Mouse (Mus musculus): ENCODE data around the gene Nacc1. TPM values are rescaled to one million over a fixed set of nuclear protein-coding genes. Genes with fewer than 3 reads are reported as not detected.

Nacc1 gene
- total RNA-seq, 2 experiments from 2014 or later: 95.5 to 96.8 TPM

DNA sequence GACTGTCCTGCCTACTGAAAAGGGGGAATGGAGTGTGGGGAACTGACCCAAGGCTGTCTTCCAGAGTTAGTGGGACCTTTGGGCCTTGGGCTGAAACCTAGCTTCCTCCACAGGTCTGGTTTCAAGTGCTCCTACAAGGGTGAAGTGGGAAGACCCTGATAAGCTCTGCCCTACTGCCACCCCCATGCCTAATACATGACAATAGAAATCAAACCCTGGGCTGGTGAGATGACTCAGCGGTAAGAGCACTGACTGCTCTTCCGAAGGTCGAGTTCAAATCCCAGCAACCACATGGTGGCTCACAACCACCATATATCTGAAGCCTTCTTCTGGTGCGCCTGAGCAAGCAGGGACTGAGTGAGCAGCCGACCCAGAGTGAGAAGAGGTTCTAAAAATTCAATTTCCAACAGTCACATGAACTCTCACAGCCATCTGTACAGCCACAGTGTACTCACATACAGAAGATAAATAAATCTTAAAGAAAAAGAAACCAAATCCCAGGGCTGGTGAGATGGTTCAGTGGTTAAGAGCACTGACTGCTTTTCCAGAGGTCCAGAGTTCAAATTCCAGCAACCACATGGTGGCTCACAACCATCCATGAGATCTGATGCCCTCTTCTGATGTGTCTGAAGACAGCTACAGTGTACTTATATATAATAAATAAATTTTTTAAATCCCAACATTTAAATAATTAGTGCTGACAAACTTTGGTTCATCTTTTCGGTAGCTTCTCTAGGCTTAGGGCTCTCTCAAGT is 18.8 kb downstream of the Nacc1 start:
- H3K4me3 ChIP-seq: no peak overlapping the region
- no peak for DNase-seq (ENCODE audit: extremely low spot score in 1 of 2, low spot score in 2 of 2)
- intact Hi-C loops (cut with DNase I): no loop called here
- no peak for TF ChIP-seq CTCF (IDR thresholded peaks at IDR 0.05)
- H3K27ac ChIP-seq: no peak overlapping the region

DNA sequence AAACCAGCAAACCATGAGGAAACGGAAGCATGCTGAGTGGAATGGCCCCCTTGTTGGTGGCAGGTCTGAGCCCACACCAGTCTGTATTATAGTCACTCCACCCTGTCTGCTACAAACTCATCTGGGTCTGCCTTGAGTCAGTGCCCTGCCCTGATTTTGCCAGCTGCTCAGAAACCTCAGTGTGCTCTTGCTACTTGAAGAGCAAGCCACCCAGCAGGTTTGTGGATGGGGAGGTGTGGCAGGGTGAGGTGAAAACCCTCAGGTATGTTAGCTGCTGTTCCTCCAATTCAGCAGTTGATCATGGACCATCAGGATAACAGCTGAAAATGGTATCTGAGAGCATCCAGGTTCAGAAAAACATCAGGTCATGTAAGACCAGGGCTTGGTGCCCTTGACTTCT is 19.6 kb downstream of the Nacc1 start:
- Histone ChIP-seq H3K4me3 (no peak overlapping the region), H3K27ac (no peak overlapping the region)
- DNase-seq (ENCODE audit: extremely low spot score in 1 of 2, low spot score in 2 of 2): no peak
- intact Hi-C loops (cut with DNase I): no loop called here
- no peak for TF ChIP-seq CTCF (IDR thresholded peaks at IDR 0.05)

GRCm38 (mm10) chr8:84665385-84665893 is 22.2 kb downstream of the Nacc1 start:
- Histone ChIP-seq H3K4me3 (peak overlapping the region; percentile 81), H3K27ac (peak overlapping the region; percentile 82)
- DNase-seq (ENCODE audit: extremely low spot score in 1 of 2, low spot score in 2 of 2): no peak
- intact Hi-C loops (cut with DNase I): loop anchor here (1.0 kb wide), 1 partner anchor 24 kb away; no protein-coding TSS in a partner anchor
- no peak for TF ChIP-seq CTCF (IDR thresholded peaks at IDR 0.05)

GRCm38 (mm10) chr8:84664566-84665384 is 22.9 kb downstream of the Nacc1 start:
- TF ChIP-seq CTCF (IDR thresholded peaks at IDR 0.05): peak; percentile 45
- H3K4me3 ChIP-seq: peak overlapping the region; percentile 81
- peak overlapping the region; percentile 82 for H3K27ac ChIP-seq
- peak; percentile 73 to 77 for DNase-seq (ENCODE audit: extremely low spot score in 1 of 2, low spot score in 2 of 2)
- intact Hi-C loops (cut with DNase I): loop anchor here (1.0 kb wide), 1 partner anchor 25 kb away; no protein-coding TSS in a partner anchor

GRCm38 (mm10) chr8:84663483-84664327 is 24.0 kb downstream of the Nacc1 start:
- peak; percentile 93 to 95 for DNase-seq (ENCODE audit: extremely low spot score in 1 of 2, low spot score in 2 of 2)
- intact Hi-C loops (cut with DNase I): loop anchor here (2.0 kb wide), 1 partner anchor 25 kb away; no protein-coding TSS in a partner anchor
- peak overlapping the region; percentile 82 for H3K27ac ChIP-seq
- peak overlapping the region; percentile 81 for H3K4me3 ChIP-seq
- TF ChIP-seq CTCF (IDR thresholded peaks at IDR 0.05): no peak

GRCm38 (mm10) chr8:84662581-84663065 is 25.0 kb downstream of the Nacc1 start, which contains the start of gene Ier2:
TSS of gene Ier2 (minus strand) at chr8:84662852.
- H3K27ac ChIP-seq: peak within 1 kb of the TSS; percentile 73
- DNase-seq (ENCODE audit: extremely low spot score in 1 of 2, low spot score in 2 of 2): peak; percentile 86 to 92
- H3K4me3 ChIP-seq: peak within 1 kb of the TSS; percentile 81
- intact Hi-C loops (cut with DNase I): loop anchor here (1.0 to 2.0 kb wide), 2 partner anchors 24 to 25 kb away; partner anchors contain the start of gene Nacc1
- TF ChIP-seq CTCF (IDR thresholded peaks at IDR 0.05): no peak; the same call in 1 of the 2 replicates

GRCm38 (mm10) chr8:84661961-84662571 is 25.6 kb downstream of the Nacc1 start:
- TF ChIP-seq CTCF (IDR thresholded peaks at IDR 0.05): no peak
- peak; percentile 29 to 40 for DNase-seq (ENCODE audit: extremely low spot score in 1 of 2, low spot score in 2 of 2)
- Histone ChIP-seq H3K27ac (peak overlapping the region; percentile 73), H3K4me3 (peak overlapping the region; percentile 81)
- intact Hi-C loops (cut with DNase I): loop anchor here (1.0 to 2.0 kb wide), 2 partner anchors 23 to 25 kb away; partner anchors contain the start of gene Nacc1

GRCm38 (mm10) chr8:84661458-84661871 is 26.2 kb downstream of the Nacc1 start:
- intact Hi-C loops (cut with DNase I): no loop called here
- Histone ChIP-seq H3K27ac (peak overlapping the region; percentile 73), H3K4me3 (peak overlapping the region; percentile 81)
- TF ChIP-seq CTCF (IDR thresholded peaks at IDR 0.05): no peak
- DNase-seq (ENCODE audit: extremely low spot score in 1 of 2, low spot score in 2 of 2): peak; percentile 51 to 64

GRCm38 (mm10) chr8:84660819-84661457 is 26.7 kb downstream of the Nacc1 start:
- no peak for DNase-seq (ENCODE audit: extremely low spot score in 1 of 2, low spot score in 2 of 2)
- no peak for TF ChIP-seq CTCF (IDR thresholded peaks at IDR 0.05)
- intact Hi-C loops (cut with DNase I): no loop called here
- peak overlapping the region; percentile 81 for H3K4me3 ChIP-seq
- peak overlapping the region; percentile 73 for H3K27ac ChIP-seq
